ENCODE assay signal across 12 mouse cellular contexts in genomic region chr17:28556635-28557396, GRCm38 (mm10). TPM values are rescaled to one million over a fixed set of nuclear protein-coding genes. Genes with fewer than 3 reads are reported as not detected.
A peak's percentile ranks its signal among the peaks of the same experiment; 100 is the strongest.
DNase-seq lines count a peak whose midpoint lies in the region; ATAC-seq and TF ChIP-seq lines count a peak whose summit lies in the region.
"Had no signal": no experiment of that assay in that cellular context is flagged by ENCODE, and none has a peak within 500 bp of the region (broad histone marks: within the 10 kb centered on the region; RNA-seq: fewer than 3 reads in every experiment).

No protein-coding gene starts in this region.

- no peak overlapping the region for H3K9ac ChIP-seq in lung, embryonic 14.5 days
- no peak overlapping the region for H3K9ac ChIP-seq in forebrain, postnatal 0 days
- H3K9ac ChIP-seq in kidney, embryonic 16.5 days (replicated peaks; ENCODE audit: low read length) = no peak overlapping the region
- H3K9ac ChIP-seq: hindbrain, embryonic 15.5 days had no signal

- no peak overlapping the region for H3K4me2 ChIP-seq in lung, embryonic 14.5 days
- no peak overlapping the region for H3K4me2 ChIP-seq in forebrain, postnatal 0 days (ENCODE audit: low read depth)
- no peak overlapping the region for H3K4me2 ChIP-seq in kidney, embryonic 16.5 days (replicated peaks; ENCODE audit: low read depth, low read length)
- H3K4me2 ChIP-seq: hindbrain, embryonic 15.5 days had no signal

- H3K9me3 ChIP-seq in lung, embryonic 14.5 days (ENCODE audit: low read depth, low read length) = no peaks in the 10 kb centered on the region
- H3K9me3 ChIP-seq in forebrain, postnatal 0 days (ENCODE audit: low read length) = no peaks in the 10 kb centered on the region
- no peaks in the 10 kb centered on the region for H3K9me3 ChIP-seq in kidney, embryonic 16.5 days (ENCODE audit: low read length)
- H3K9me3 ChIP-seq: hindbrain, embryonic 15.5 days had no signal

- H3K27me3 ChIP-seq in lung, embryonic 14.5 days (ENCODE audit: insufficient read depth, low read length) = no peaks in the 10 kb centered on the region
- H3K27me3 ChIP-seq in forebrain, postnatal 0 days (ENCODE audit: insufficient read depth, low read length) = no peaks in the 10 kb centered on the region
- no peaks in the 10 kb centered on the region for H3K27me3 ChIP-seq in kidney, embryonic 16.5 days (ENCODE audit: insufficient read depth, low read length)
- H3K27me3 ChIP-seq: hindbrain, embryonic 15.5 days had no signal

- H3K27ac ChIP-seq in lung, embryonic 14.5 days (ENCODE audit: low read depth) = no peak overlapping the region
- no peak overlapping the region for H3K27ac ChIP-seq in forebrain, postnatal 0 days (ENCODE audit: low read depth, low read length)
- no peak overlapping the region for H3K27ac ChIP-seq in kidney, embryonic 16.5 days (ENCODE audit: low read length)
- H3K27ac ChIP-seq: hindbrain, embryonic 15.5 days had no signal

- DNase-seq in lung, embryonic 14.5 days = peak; percentile 41
- no peak for DNase-seq in lung, postnatal 36 days
- DNase-seq in brain, adult 2 months (ENCODE audit: low read depth, low spot score) = peak; percentile 53
- DNase-seq in forebrain, postnatal 0 days = peak; percentile 17
- DNase-seq in retina, embryonic 14.5 days (ENCODE audit: low spot score) = peak; percentile 52
- no peak for DNase-seq in urinary bladder, adult 18-20 months (ENCODE audit: low spot score in 2 of 2)
- no peak for DNase-seq in cerebellum, adult 11 months

- WGBS in lung, embryonic 14.5 days = 46% methylated on average over 6 of the region's 6 CpGs
- WGBS in forebrain, postnatal 0 days = 58% methylated on average over 6 of the region's 6 CpGs
- WGBS in kidney, embryonic 16.5 days = 49% methylated on average over 6 of the region's 6 CpGs

- no peaks in the 10 kb centered on the region; the same call in 1 of the 2 replicates for H3K4me1 ChIP-seq in lung, embryonic 14.5 days (ENCODE audit: insufficient read depth)
- no peaks in the 10 kb centered on the region for H3K4me1 ChIP-seq in forebrain, postnatal 0 days (ENCODE audit: insufficient read depth)
- no peaks in the 10 kb centered on the region; the same call in 1 of the 2 replicates for H3K4me1 ChIP-seq in kidney, embryonic 16.5 days (ENCODE audit: insufficient read depth, low read length)

- ATAC-seq in lung, embryonic 14.5 days (ENCODE audit: insufficient read depth) = no peak
- peak; percentile 49 for ATAC-seq in forebrain, postnatal 0 days
- no peak for ATAC-seq in kidney, embryonic 16.5 days (ENCODE audit: low FRiP score, low TSS enrichment)

- TF ChIP-seq CTCF in lung, embryonic 14.5 days (IDR thresholded peaks at IDR 0.05; ENCODE audit: low read depth) = no peak
- no peak for TF ChIP-seq CTCF in forebrain, postnatal 0 days (IDR thresholded peaks at IDR 0.05; ENCODE audit: low read depth)

- no peak overlapping the region for H3K4me3 ChIP-seq in lung, embryonic 14.5 days (ENCODE audit: low read depth, low read length)
- H3K4me3 ChIP-seq in forebrain, postnatal 0 days (ENCODE audit: low read depth, low read length) = no peak overlapping the region
- H3K4me3 ChIP-seq in kidney, embryonic 16.5 days (ENCODE audit: low read length) = no peak overlapping the region
- H3K4me3 ChIP-seq: hindbrain, embryonic 15.5 days had no signal

- no peaks in the 10 kb centered on the region for H3K36me3 ChIP-seq in lung, embryonic 14.5 days (ENCODE audit: insufficient read depth)
- no peaks in the 10 kb centered on the region for H3K36me3 ChIP-seq in forebrain, postnatal 0 days (ENCODE audit: insufficient read depth)
- no peaks in the 10 kb centered on the region for H3K36me3 ChIP-seq in kidney, embryonic 16.5 days (ENCODE audit: insufficient read depth, low read length)
- H3K36me3 ChIP-seq: hindbrain, embryonic 15.5 days had no signal

RNA-seq across cellular contexts. Expression of gene Clps, which starts 3.8 kb away (rescaled TPM):
- polyA plus RNA-seq in lung, embryonic 14.5 days (2014; fragmentation: Nextera tagmentation; extraction: Ambion mirVana) = 0.33 and 0.80 TPM in 2 replicates
- total RNA-seq in forebrain, postnatal 0 days (2014; rRNA removed) = not detected in 2 replicates
- polyA plus RNA-seq in forebrain, postnatal 0 days (2015; fragmentation: Nextera tagmentation; extraction: Ambion mirVana) = not detected in 2 replicates
- polyA plus RNA-seq in kidney, embryonic 16.5 days (2015; fragmentation: Nextera tagmentation; extraction: Ambion mirVana) = not detected in 2 replicates
- total RNA-seq: gastrocnemius, adult 18-20 months; left cerebral cortex, adult 8-10 months had no signal

RNA-seq across cellular contexts. Expression of gene Clpsl2, which starts 7.6 kb away (rescaled TPM):
- not detected in 2 replicates for polyA plus RNA-seq in lung, embryonic 14.5 days (2014; fragmentation: Nextera tagmentation; extraction: Ambion mirVana)
- not detected in 2 replicates for total RNA-seq in forebrain, postnatal 0 days (2014; rRNA removed)
- polyA plus RNA-seq in forebrain, postnatal 0 days (2015; fragmentation: Nextera tagmentation; extraction: Ambion mirVana) = not detected in 2 replicates
- polyA plus RNA-seq in kidney, embryonic 16.5 days (2015; fragmentation: Nextera tagmentation; extraction: Ambion mirVana) = not detected in 2 replicates
- total RNA-seq: ES-E14; gastrocnemius, adult 18-20 months; left cerebral cortex, adult 8-10 months had no signal
- polyA plus RNA-seq: hindbrain, embryonic 15.5 days had no signal

RNA-seq across cellular contexts. Expression of gene Lhfpl5, which starts 18.6 kb away (rescaled TPM):
- polyA plus RNA-seq in lung, embryonic 14.5 days (2014; fragmentation: Nextera tagmentation; extraction: Ambion mirVana) = 0.20 and 0.32 TPM in 2 replicates
- 10.6 and 11.9 TPM in 2 replicates for total RNA-seq in forebrain, postnatal 0 days (2014; rRNA removed)
- 11.4 and 13.2 TPM in 2 replicates for polyA plus RNA-seq in forebrain, postnatal 0 days (2015; fragmentation: Nextera tagmentation; extraction: Ambion mirVana)
- polyA plus RNA-seq in kidney, embryonic 16.5 days (2015; fragmentation: Nextera tagmentation; extraction: Ambion mirVana) = 0.61 and 0.89 TPM in 2 replicates
- total RNA-seq: gastrocnemius, adult 18-20 months had no signal

RNA-seq across cellular contexts. Expression of gene Armc12, which starts 26.2 kb away (rescaled TPM):
- not detected in 2 replicates for polyA plus RNA-seq in lung, embryonic 14.5 days (2014; fragmentation: Nextera tagmentation; extraction: Ambion mirVana)
- 0.15 TPM in 1 of 2 replicates, not detected in the other for total RNA-seq in forebrain, postnatal 0 days (2014; rRNA removed)
- polyA plus RNA-seq in forebrain, postnatal 0 days (2015; fragmentation: Nextera tagmentation; extraction: Ambion mirVana) = not detected in 2 replicates
- not detected in 2 replicates for polyA plus RNA-seq in kidney, embryonic 16.5 days (2015; fragmentation: Nextera tagmentation; extraction: Ambion mirVana)
- total RNA-seq: ES-E14; gastrocnemius, adult 18-20 months; left cerebral cortex, adult 8-10 months had no signal
- polyA plus RNA-seq: hindbrain, embryonic 15.5 days had no signal

RNA-seq across cellular contexts. Expression of gene Fkbp5, which starts 39.5 kb away (rescaled TPM):
- 8.3 and 8.7 TPM in 2 replicates for polyA plus RNA-seq in lung, embryonic 14.5 days (2014; fragmentation: Nextera tagmentation; extraction: Ambion mirVana)
- 26.6 and 37.3 TPM in 2 replicates for total RNA-seq in forebrain, postnatal 0 days (2014; rRNA removed)
- polyA plus RNA-seq in forebrain, postnatal 0 days (2015; fragmentation: Nextera tagmentation; extraction: Ambion mirVana) = 18.3 and 21.1 TPM in 2 replicates
- 35.5 and 36.0 TPM in 2 replicates for polyA plus RNA-seq in kidney, embryonic 16.5 days (2015; fragmentation: Nextera tagmentation; extraction: Ambion mirVana)

Comparison
In these comparisons a context has a peak if more than half of its experiments do, and no peak if none do; other contexts are left out.
1. DNase-seq: peak in lung, embryonic 14.5 days (single experiment), brain, adult 2 months (single experiment), forebrain, postnatal 0 days (single experiment) and retina, embryonic 14.5 days (single experiment); none in lung, postnatal 36 days (single experiment), urinary bladder, adult 18-20 months (0 of 2) and cerebellum, adult 11 months (single experiment).